Mouse (Mus musculus): ENCODE measurements at regions not wholly inside any gene's neighbourhood (a gene's known extent, or its start where the extent isn't known, plus 50 kb on each side); places are given as distances from the start of the nearest gene placed in this dataset.

- TF ChIP-seq POLR2A (IDR thresholded peaks at IDR 0.05; ENCODE audit: extremely low read depth, insufficient read depth, low read length) (no peak), CTCF (IDR thresholded peaks at IDR 0.05; ENCODE audit: low read depth, low read length) (no peak)
Measured at GRCm38 (mm10) chr10:117993809-117994208, 147.8 kb upstream of the Mdm1 start.
